27 mouse cellular contexts compared by ENCODE assay signal in genomic region chr1:166820050-166820449, GRCm38 (mm10).
DNase-seq lines count a peak whose midpoint lies in the region; ATAC-seq and TF ChIP-seq lines count a peak whose summit lies in the region.
"Had no signal": no experiment of that assay in that cellular context is flagged by ENCODE, and none has a peak within 500 bp of the region (broad histone marks: within the 10 kb centered on the region; RNA-seq: fewer than 3 reads in every experiment).

No protein-coding gene starts in this region.

- no peak for ATAC-seq in heart, embryonic 12.5 days (ENCODE audit: insufficient number of reproducible peaks, low FRiP score)
- no peak for ATAC-seq in liver, embryonic 11.5 days (replicated peaks; ENCODE audit: low FRiP score)
- ATAC-seq: hindbrain, embryonic 16.5 days; midbrain, embryonic 16.5 days had no signal

- no peak overlapping the region for H3ac ChIP-seq in C2C12 (ENCODE audit: control insufficient read depth, insufficient read length, low read depth)

- 0 out of 2 replicates have a peak, but pooled peaks cover 2% of the 10 kb centered on the region for H3K9me3 ChIP-seq in heart, embryonic 12.5 days (replicated peaks)
- H3K9me3 ChIP-seq in liver, embryonic 11.5 days (ENCODE audit: control insufficient read depth, low read length), result 0 out of 2 replicates have a peak, but pooled peaks cover 2% of the 10 kb centered on the region
- H3K9me3 ChIP-seq: forebrain, embryonic 12.5 days; kidney, embryonic 15.5 days; limb, embryonic 13.5 days; neural tube, embryonic 12.5 days had no signal

- 61% methylated on average over 5 of the region's 5 CpGs for WGBS in heart, adult 2 months
- 88% methylated on average over 5 of the region's 5 CpGs for WGBS in heart, embryonic 12.5 days
- WGBS in liver, embryonic 11.5 days, result 86% methylated on average over 5 of the region's 5 CpGs

- intact Hi-C loops in heart, adult 2 months (cut with DNase I), result no loop called here

- H3K9ac ChIP-seq in heart, adult 2 months (ENCODE audit: low read depth, low read length), result no peak overlapping the region
- no peak overlapping the region for H3K9ac ChIP-seq in heart, embryonic 12.5 days
- no peak overlapping the region for H3K9ac ChIP-seq in liver, embryonic 11.5 days (ENCODE audit: low read depth, low read length)
- H3K9ac ChIP-seq: forebrain, embryonic 12.5 days; kidney, embryonic 15.5 days; limb, embryonic 13.5 days; liver, embryonic 14.5 days; neural tube, embryonic 12.5 days had no signal

- H3K4me3 ChIP-seq in heart, adult 2 months, result no peak overlapping the region
- no peak overlapping the region for H3K4me3 ChIP-seq in heart, embryonic 12.5 days
- H3K4me3 ChIP-seq in liver, embryonic 11.5 days (ENCODE audit: low read depth, low read length), result no peak overlapping the region
- no peak overlapping the region for H3K4me3 ChIP-seq in C2C12 (ENCODE audit: insufficient read depth, poor library complexity, severe bottlenecking)
- no peak overlapping the region for H3K4me3 ChIP-seq in brown adipose tissue, adult 24 weeks (ENCODE audit: insufficient read depth, low read depth, low read length)
- H3K4me3 ChIP-seq: erythroblast, embryonic 14.5 days; forebrain, embryonic 12.5 days; kidney, embryonic 15.5 days; layer of hippocampus, adult 2 months; left cerebral cortex, adult 2 months; limb, embryonic 13.5 days; neural tube, embryonic 12.5 days had no signal

- peaks cover 2% of the 10 kb centered on the region; the same call in 1 of the 2 replicates for H3K36me3 ChIP-seq in heart, adult 2 months (ENCODE audit: control insufficient read depth, insufficient read depth, low read length)
- no peaks in the 10 kb centered on the region for H3K36me3 ChIP-seq in heart, embryonic 12.5 days
- no peaks in the 10 kb centered on the region for H3K36me3 ChIP-seq in liver, embryonic 11.5 days (ENCODE audit: control insufficient read depth, insufficient read depth, low read length)
- no peaks in the 10 kb centered on the region for H3K36me3 ChIP-seq in C2C12 (ENCODE audit: control insufficient read depth, insufficient read depth)
- H3K36me3 ChIP-seq: forebrain, embryonic 12.5 days; kidney, embryonic 15.5 days; limb, embryonic 13.5 days; neural tube, embryonic 12.5 days had no signal

- no peak for DNase-seq in heart, adult 2 months
- no peak for DNase-seq in liver, embryonic 11.5 days (ENCODE audit: low spot score)
- no peak for DNase-seq in liver
- DNase-seq in testis, postnatal 14 days (ENCODE audit: low spot score), result no peak
- DNase-seq: adrenal gland, postnatal 14 days; cerebellum, adult 2 months; cerebellum, postnatal 14 days; gastrocnemius, postnatal 25 days; kidney, adult 18-20 months; kidney, postnatal 25 days; right cerebral cortex, adult 18-20 months; right cerebral cortex, postnatal 4 days; thymus, postnatal 4 days had no signal

- no peaks in the 10 kb centered on the region for H3K27me3 ChIP-seq in heart, adult 2 months (ENCODE audit: control insufficient read depth, insufficient read depth, low read length)
- H3K27me3 ChIP-seq in heart, embryonic 12.5 days (replicated peaks), result no peaks in the 10 kb centered on the region
- no peaks in the 10 kb centered on the region for H3K27me3 ChIP-seq in liver, embryonic 11.5 days (replicated peaks; ENCODE audit: control insufficient read depth, insufficient read depth, low read length)
- no peaks in the 10 kb centered on the region for H3K27me3 ChIP-seq in C2C12 (ENCODE audit: control insufficient read depth, insufficient read depth, insufficient read length)
- H3K27me3 ChIP-seq: forebrain, embryonic 12.5 days; kidney, embryonic 15.5 days; limb, embryonic 13.5 days; neural tube, embryonic 12.5 days had no signal

- no peak for TF ChIP-seq POLR2A in heart, adult 2 months (IDR thresholded peaks at IDR 0.05; ENCODE audit: insufficient read depth, low read depth, low read length)

- TF ChIP-seq EP300 in heart, adult 2 months (IDR thresholded peaks at IDR 0.05; ENCODE audit: insufficient read depth, low read depth, low read length), result no peak

- H3K4me1 ChIP-seq in heart, adult 2 months (ENCODE audit: control insufficient read depth, insufficient read depth, low read length), result peaks cover 4% of the 10 kb centered on the region
- H3K4me1 ChIP-seq in heart, embryonic 12.5 days (replicated peaks), result no peaks in the 10 kb centered on the region
- H3K4me1 ChIP-seq in liver, embryonic 11.5 days (replicated peaks; ENCODE audit: control insufficient read depth, insufficient read depth, low read length), result peaks cover 6% of the 10 kb centered on the region; the same call in 1 of the 2 replicates
- H3K4me1 ChIP-seq in brown adipose tissue, adult 24 weeks (ENCODE audit: control insufficient read depth, insufficient read depth, insufficient read length, low read length), result peaks cover 8% of the 10 kb centered on the region; the same call in 1 of the 2 replicates
- H3K4me1 ChIP-seq: forebrain, embryonic 12.5 days; kidney, embryonic 15.5 days; limb, embryonic 13.5 days; neural tube, embryonic 12.5 days had no signal

- H3K79me3 ChIP-seq in C2C12 (ENCODE audit: low read depth), result no peaks in the 10 kb centered on the region

- H3K79me2 ChIP-seq in heart, adult 2 months (replicated peaks; ENCODE audit: control insufficient read depth, insufficient read depth, low read length), result no peaks in the 10 kb centered on the region
- no peaks in the 10 kb centered on the region for H3K79me2 ChIP-seq in C2C12 (ENCODE audit: control insufficient read depth, insufficient read depth)

- H3K27ac ChIP-seq in heart, adult 2 months, result peak overlapping the region; percentile 81
- no peak overlapping the region for H3K27ac ChIP-seq in heart, embryonic 12.5 days (ENCODE audit: poor library complexity, severe bottlenecking)
- H3K27ac ChIP-seq in liver, embryonic 11.5 days (ENCODE audit: low read depth, low read length), result peak overlapping the region; percentile 4; the same call in 1 of the 2 replicates
- H3K27ac ChIP-seq in brown adipose tissue, adult 24 weeks (replicated peaks; ENCODE audit: low read depth, low read length), result peak overlapping the region; percentile 84
- H3K27ac ChIP-seq: forebrain, embryonic 12.5 days; layer of hippocampus, adult 2 months; left cerebral cortex, adult 2 months; limb, embryonic 13.5 days; liver, embryonic 14.5 days; neural tube, embryonic 12.5 days had no signal

- TF ChIP-seq CTCF in heart, adult 2 months (IDR thresholded peaks at IDR 0.05), result no peak
- TF ChIP-seq CTCF in C2C12 (IDR thresholded peaks at IDR 0.05; ENCODE audit: control insufficient read depth, insufficient read depth, insufficient read length), result no peak

- no peak overlapping the region for H3K4me2 ChIP-seq in heart, embryonic 12.5 days
- no peak overlapping the region for H3K4me2 ChIP-seq in liver, embryonic 11.5 days
- H3K4me2 ChIP-seq: forebrain, embryonic 12.5 days; kidney, embryonic 15.5 days; limb, embryonic 13.5 days; midbrain, embryonic 11.5 days; neural tube, embryonic 12.5 days had no signal

TF ChIP-seq in C2C12, 6 proteins besides CTCF, POLR2A, EP300 and RAD21:
- no peak for TF ChIP-seq USF1 (IDR thresholded peaks at IDR 0.05; ENCODE audit: low read depth)
- no peak for TF ChIP-seq MAX (IDR thresholded peaks at IDR 0.05)
- TF ChIP-seq FOSL1 (IDR thresholded peaks at IDR 0.05; ENCODE audit: insufficient read depth, low read length, poor library complexity, severe bottlenecking), result no peak
- peak; percentile 71 for TF ChIP-seq MYOD1 (IDR thresholded peaks at IDR 0.05; ENCODE audit: control insufficient read depth, insufficient read length, low read depth)
